Mouse (Mus musculus): ENCODE results near the gene Ggact.

The Ggact gene

DNA sequence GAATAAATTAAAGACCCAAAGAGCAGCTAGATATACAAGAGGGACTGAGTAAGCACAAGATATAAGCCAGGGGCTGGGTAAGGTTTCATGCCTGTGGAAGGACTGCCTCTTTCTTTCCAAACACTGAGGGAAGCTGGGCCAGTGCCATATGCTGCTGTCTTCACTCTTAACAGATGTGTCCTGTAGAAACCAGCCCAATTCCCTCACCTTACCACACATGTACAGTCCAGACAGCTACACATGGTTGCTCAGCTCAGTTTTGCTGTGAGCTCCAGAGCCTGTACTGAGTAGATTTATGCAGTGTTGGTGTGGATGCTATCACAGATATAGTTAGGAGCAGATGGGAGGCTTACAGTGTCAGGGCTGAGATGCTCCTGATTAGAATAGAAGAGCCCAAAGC is 12.9 kb downstream of the Ggact start:
- DNase-seq (ENCODE audit: low spot score) = no peak

DNA sequence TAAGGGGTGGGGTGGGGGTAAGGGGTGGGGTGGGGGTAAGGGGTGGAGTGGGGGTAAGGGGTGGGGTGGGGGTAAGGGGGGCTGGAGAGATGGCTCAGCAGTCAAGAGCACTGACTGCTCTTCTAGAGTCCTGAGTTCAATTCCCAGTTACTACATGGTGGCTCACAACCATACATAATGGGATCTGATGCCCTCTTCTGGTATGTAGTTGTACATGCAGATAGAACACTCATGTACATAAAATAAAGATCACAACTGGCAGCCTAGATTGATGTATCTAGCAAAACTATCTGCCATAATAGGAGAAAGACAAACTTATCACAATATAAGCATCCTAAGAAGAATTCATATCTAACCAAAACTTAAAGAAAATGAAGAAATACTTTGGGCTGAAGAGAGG is 15.0 kb downstream of the Ggact start:
- no peak for DNase-seq (ENCODE audit: low spot score)

DNA sequence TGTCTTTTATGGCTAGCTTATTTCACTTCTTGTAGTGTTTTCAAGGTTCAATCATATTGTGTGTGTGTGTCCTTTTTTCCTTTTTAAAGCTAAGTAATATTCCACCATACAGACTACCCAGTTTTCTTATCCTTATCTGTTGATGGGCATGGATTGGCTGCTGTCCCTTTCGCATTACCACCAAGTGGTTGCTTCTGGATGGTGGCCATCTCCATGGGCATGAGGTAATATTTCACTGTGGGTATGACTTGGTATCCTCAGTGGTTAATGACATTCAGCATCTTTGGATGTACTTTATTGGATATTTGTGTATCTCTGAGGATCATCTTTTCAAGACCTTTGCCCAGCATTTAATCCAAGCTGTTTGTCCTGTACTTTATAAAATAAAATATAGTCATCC is 17.5 kb downstream of the Ggact start:
- DNase-seq (ENCODE audit: low spot score) = no peak

DNA sequence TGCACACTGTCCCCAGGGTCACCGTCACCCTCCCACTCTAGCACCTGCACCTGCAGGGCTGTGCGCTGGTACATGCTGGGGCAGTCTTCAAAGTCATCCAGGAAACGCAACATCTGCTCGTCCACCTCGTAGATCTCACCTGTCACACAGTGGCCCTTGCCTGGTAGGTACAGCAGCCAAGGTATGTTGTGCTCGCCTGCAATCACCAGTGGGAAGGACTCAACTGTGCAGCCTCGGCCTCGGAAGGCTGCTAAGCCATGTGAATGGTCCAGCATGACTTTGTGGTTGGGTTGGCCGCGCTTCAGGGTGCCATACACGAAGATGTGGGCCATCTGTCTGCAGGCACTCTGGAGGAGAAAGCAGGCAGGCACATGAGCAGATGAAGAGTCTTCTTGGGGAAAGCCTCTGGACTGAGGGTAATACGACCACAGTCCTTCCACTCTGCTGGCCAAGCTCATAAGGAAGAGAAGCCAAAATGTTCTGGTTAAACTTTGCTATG is 22.0 kb downstream of the Ggact start:
- DNase-seq (ENCODE audit: low spot score) = no peak

DNA sequence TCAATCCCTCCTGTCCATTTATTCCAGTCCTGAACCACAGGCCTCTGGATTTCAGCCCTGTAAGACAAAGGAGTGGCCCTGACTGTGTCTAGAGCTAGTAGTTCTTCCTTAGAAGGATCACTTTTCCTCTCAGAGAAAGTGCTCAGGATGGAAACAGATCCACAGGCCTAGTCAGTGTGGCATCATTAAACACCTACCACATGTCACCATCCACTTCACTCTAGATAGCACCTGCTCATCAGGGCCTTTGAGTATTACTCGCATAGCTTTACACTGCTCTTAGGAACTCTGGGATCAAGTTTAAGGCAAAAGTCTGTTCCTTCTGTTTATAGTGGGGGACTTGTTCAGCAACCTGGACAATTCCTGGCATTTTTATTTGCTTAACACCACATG is 25.1 kb downstream of the Ggact start:
- DNase-seq (ENCODE audit: low spot score) = no peak

DNA sequence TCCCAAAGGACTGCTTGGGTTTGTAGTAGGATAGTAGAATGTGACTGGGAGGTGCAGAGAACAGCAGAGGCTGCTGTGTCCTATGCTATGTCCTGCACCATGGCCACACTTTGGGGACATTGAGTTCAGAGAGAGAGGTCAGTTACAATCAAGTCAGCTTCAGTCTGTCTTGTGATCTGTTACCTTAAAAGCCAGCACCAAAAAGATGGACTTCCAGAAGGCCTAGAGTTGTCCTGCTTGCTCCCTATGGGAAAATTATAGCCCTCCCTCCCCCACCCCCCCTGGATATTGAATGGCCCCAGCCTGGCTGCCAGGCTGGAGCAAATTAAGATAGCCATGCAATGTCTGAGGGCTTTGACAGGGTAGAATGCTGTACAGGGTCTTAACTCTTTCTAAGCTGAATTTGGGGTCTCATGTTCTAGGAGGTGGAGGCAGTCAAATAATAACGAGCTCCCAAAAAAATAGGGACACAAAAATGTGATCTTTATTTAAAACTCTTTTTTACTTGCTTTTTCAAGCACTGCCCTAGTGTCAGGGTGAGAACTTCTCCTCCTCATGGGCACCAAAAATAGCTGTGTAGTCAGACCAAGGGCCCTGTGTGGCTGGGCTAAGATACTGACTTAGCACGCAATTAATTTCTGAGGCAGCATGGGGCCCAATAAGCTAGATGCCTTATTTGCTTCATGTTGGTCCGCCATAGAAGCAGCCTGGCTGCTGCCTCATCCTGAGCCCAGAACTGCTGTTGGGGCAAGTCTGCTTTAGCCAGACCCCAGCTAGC is 25.7 kb downstream of the Ggact start:
- DNase-seq (ENCODE audit: low spot score) = no peak

DNA sequence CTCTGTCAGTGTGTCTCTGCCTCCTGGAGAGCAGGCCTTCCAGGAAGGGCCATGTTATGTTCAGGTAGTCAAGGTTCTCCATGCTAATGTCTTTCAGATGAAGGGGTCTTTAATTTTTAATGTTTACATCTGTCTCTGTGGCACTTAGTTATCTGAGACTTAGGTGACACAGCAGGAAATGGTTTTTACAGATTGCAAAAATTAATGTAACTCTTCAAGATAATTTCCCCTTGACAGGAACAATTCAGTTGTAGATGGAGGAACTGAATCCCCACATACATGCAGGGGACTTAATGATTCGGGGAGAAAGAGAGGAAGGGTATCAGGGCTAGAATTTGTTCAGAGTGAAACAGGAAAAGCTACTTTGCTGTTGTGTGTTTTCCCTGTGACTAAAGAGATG is 26.3 kb downstream of the Ggact start:
- DNase-seq (ENCODE audit: low spot score) = no peak

DNA sequence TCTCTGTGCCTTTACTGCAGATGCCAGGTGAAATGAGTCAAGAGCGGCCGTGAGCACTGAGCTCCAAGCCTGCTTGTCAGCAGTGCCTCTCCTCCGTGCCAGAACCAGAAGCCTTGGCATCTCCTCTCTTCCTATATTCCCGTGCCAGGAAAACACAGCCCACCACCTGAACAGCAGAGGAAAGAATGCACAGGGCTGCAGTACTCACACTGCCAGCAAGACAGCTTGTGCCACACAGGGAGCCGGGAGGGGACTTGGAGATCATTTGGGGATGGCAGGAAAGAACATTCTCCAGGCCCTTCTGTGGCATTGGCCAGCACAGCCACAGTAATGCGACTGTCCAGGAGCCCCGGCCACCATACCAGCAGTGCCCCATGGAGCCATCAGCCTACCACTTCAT is 27.7 kb downstream of the Ggact start:
- DNase-seq (ENCODE audit: low spot score) = no peak

DNA sequence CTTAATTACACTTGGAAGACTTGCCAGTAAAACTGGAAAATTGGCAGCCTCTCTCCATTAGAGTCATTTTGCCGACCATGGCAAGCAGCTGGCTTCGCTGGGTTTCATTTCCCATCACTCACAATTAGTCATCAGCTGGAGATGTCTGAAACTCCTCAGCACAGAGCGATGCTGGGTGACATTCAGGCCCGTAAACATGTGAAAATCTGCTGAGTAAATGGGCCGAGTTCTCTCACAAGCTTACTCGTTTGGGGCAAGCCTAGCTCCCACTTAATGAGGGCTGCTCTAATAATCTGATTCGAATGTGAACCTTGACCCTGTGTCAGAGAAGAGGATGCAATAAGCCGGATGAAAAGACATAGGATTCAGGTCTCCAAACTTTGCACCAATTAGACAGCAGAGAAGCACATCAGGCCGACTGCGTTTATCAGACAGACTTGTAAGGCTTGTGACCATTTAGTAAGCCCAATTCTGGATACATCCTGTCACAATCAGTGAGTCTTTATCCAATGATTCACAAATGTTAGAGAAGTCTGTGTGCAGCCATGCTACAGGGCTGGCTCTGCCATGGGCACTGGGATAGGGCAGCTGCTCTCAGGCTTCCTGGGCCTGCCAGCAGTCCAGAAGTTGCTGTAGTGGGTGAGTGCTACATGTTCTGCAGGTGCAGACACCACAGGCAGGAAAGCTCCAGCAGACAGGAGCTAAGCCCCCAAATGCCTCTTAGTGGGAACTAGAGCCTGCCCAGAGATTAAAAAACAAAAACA is 29.6 kb downstream of the Ggact start:
- DNase-seq (ENCODE audit: low spot score) = peak; percentile 21

DNA sequence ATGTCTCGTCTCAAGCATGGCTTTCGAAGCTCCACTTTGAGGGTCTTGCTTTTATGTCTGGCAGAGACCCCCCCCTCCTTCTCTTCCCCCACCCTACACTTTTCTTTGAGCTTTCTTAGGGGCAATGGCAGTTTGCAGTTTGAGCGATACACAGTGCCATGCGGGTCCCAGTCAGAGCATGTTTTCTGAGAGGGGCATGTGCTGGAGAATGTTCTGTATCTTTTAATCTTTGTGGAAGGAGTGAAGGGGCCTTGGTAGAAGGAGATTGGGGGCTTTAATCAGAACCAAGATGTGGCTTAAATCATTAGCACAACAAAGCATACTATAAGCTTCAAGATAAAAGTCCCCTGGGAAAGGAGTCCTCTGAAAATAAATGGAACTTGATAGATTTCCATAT is 30.1 kb downstream of the Ggact start:
- DNase-seq (ENCODE audit: low spot score) = no peak

DNA sequence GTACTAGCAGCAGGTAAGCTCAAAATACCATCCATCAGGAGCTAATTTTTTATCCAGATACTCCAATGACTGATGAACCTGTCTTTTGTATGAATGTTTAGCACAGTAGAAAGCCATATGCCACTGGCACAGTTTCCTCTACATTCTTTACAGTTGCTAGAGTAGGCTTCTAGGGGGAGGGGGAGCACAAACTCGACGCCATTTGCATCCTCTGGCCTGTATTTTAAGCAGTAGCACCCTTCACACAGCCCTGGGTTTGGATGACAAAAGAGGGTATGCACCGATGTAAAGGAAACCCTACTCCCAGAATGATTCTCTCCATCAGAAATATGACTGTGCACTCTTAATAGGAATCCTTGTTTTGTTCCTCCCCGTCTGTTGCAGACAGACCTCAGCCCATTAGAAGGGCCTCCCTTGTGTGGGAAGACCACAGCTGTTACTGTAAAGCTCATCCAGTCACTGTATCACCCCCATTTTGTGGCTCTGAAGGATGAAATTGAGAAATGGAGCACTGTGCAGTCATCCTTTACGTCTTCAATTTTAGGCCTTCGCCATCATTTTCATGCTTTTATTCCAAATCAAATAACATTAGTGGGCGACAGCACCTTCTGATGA is 30.7 kb downstream of the Ggact start:
- DNase-seq (ENCODE audit: low spot score) = no peak

DNA sequence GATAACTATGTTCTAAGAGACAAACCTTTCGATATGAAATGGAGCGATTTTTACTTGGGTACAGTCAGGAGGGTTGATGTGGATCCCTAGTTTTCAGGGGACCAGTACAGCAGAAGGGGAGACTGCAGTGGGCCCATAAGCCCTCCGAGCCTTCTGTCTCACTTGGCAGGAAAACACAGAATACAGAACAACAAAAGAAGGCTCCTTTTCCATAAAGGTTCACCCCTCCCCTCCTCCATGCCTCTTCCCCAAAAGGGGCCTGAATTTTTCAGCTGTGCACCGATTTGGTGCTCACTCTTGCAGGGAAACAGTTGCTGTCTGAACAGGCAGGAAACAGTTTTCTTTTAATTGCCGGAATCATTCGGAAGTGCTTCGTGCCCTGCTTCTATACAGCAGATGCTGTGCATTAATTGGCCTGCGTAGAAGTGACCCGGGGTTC is 31.3 kb downstream of the Ggact start:
- no peak for DNase-seq (ENCODE audit: low spot score)

DNA sequence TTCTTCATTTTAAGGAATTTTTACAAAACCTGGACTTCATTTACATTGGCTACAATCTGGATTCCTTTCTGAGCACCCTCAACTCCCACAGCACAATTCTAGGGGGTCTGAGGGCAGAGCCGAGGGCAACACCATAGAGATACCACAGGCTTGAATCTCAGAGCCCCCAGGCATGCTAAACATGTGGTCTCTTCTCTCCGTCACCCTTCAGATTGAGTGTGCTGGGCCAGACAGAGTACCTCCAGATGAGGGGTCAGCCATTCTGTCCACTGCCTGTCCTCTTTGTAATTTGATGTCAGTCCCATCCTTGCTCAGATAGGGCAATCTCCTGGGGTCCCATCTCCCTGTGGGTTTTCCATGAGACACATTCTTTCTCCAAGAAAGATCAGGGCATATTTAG is 31.9 kb downstream of the Ggact start:
- peak; percentile 18 for DNase-seq (ENCODE audit: low spot score)

DNA sequence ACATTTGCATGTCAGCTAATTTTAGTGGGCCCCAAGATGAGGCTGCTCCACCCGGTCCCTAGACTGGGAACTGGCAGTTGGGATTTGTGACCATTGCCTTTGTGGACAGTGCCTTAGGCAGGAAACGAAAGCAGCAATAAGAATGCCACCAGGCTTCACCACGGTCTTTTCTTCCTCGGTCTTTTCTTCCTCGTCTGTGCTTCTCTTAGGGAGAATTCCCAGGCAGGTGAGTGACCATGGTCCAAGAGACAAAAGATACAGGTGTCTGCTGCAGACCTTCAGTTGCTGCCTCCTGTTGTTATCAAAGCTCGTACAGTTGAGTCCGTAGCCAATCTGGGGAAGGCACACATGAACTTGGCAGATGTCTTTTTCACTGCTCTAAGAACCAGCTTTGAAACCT is 33.3 kb downstream of the Ggact start:
- no peak for DNase-seq (ENCODE audit: low spot score)

DNA sequence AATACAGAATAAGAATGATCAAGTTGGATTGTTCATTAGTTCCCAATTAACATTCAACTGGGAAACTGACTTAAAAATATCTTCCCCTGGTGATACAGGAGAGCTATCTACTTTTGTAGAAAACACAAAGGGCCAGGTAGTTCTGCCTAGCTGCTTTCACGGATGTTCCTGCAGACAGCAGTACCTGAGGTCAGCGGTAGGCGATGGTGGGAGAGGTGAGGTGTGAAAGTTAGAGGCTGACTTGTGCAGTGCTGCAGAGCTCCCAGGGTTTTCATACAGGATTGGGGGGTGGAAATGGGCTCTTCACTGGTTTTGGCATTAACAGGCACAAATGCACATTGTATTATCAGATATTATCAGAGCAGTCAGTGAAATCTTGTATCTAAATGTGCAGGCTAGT is 35.8 kb downstream of the Ggact start:
- no peak for DNase-seq (ENCODE audit: low spot score)

DNA sequence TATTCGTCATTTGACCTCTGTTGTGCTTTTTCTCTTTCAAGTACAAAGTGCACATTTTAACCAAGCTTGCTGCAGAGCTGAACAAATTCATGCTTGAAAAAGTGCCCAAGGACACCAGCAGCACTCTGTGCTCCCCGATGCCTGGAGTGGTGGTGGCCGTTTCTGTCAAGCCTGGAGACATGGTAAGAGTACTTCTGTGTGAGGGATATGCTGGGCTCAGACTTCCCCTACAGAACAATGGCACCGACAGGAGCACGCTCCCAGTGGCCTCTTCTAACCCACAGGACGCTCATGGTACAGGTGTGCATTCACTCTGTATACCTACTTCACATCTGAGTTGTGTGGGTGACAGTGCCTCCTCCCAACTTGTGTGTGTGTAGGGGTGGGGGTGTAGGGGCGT is 36.8 kb downstream of the Ggact start:
- DNase-seq (ENCODE audit: low spot score) = no peak

DNA sequence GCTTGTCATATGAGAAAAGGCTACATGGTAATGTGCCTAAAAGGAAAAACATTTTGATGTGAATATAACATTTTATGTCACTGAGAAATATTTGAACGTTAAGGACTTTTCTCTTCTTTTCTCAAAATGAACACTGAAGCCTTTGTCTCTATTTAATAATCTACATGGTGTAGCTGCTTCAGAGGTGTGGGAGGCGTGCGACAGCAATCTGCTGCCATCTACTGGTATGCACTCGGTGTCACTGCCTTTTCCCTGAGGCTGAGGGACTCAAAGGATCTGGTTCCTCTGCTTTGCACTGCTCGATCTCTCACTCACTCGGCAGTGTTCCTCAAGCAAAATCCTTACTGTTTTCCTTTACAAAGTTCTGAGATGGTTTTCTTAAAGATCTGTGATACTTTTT is 37.4 kb downstream of the Ggact start:
- peak; percentile 93 for DNase-seq (ENCODE audit: low spot score)

DNA sequence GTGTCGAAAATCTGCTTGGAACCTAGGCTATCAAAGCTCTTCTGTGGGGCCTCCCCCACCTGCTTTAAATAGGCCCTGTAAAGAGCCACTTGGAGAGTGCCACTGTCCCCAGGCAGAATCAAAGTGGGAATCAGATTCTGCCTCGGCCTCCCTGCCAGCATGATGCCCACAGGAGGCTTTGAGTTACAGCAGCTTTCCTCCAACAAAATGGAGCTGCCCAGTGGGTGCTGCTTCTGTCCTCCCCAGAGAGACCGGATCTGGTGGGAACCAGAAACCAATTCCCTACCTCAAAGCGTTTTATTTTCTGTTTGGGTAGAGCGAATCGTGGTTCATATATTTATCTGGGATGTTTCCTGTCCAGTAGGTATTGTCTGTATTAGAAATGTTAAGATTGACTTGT is 37.9 kb downstream of the Ggact start:
- no peak for DNase-seq (ENCODE audit: low spot score)

DNA sequence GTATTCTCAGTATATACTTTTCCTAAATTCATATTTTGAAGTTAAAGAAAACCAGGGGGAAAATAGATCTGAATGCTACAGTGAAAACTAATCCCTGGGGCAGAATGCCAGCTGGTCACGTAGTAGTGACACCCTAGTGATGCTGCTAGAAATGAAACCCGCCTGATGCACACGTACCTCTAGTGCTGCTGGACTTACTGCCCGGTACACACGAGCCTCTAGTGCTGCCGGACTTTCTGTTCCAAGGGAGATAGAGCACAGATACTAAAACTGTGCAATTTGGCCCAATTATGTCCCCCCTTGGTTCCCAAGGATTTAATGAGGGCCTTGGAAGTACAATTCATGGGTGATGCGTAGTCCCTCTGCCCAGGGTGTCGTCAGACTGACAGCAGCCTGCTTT is 38.5 kb downstream of the Ggact start:
- no peak for DNase-seq (ENCODE audit: low spot score)

DNA sequence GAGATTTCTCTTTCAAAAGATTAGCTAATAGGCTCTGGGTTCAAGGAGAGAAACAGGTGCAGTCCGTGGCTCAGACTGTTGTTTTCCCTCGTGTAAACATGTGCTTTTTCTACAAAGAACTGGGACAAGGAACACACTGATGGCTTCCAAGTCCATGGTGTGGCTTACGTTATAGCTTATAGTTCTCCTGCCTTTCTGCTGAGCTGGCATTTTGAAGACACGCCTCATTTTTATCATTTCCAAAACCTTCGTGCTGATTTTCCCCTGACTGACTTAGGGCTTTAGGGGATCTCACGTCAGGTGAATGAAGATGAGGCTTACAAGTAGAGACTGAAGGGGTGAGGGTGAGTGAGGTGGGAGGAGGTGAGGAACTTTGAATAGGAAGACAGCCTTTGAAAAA is 40.9 kb downstream of the Ggact start:
- DNase-seq (ENCODE audit: low spot score) = no peak

DNA sequence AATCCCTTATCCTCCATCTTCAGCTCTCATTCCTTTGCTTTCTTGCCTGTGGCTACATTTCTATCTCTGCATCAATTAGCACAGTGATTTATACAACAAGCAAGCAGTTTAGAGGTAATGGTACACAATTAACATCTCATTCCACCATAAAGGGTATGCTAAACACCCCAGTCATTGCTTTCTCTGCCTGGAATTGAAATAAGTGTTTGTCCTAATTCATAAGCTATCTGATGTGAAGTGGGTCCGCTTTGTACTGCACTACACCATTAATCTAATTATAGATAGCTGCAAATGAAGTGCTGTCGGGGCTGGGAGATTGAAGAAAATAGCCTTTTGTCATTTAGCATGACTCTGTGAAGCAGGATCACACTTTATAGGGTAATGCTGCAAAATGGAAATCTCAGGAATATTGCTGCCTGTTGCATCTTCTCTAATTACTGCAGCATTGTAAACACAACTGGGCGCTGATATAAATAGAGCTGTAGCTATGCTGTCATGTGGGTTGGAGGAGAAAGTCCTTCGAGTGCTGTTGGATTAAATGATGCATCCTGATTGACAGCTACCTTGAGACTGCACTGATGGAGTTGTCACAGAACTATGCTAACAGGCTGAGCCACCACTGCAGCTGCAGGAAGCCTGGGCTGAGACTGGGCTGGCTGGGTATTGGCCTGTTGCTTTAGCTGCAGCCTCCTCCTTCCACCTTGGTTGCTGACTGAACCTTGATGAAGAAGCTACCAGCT is 41.5 kb downstream of the Ggact start:
- no peak for DNase-seq (ENCODE audit: low spot score)

DNA sequence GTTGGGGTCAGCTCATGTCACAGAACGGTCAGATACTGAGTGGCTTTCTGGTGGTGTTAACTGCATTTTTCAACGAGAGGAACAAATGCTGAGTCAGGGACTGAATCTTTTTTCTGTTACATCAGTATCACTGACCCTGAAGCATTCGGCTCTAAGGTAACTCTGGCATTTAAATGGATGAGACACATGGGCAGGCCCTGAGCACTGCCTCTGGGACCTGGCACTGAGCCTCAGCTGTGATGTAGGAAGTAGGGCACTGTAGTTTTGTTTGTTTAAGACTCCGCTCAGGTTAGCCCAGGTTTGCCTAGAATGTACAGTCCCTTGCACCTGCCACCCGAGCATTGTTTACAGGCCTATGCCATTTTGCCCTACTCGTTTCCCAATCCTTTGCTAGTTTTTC is 43.7 kb downstream of the Ggact start:
- DNase-seq (ENCODE audit: low spot score) = no peak
